Mouse (Mus musculus) megakaryocyte, embryonic 14.5 days (primary cell): ENCODE measurements at regions not wholly inside any gene's neighbourhood (a gene's known extent, or its start where the extent isn't known, plus 50 kb on each side); places are given as distances from the start of the nearest gene placed in this dataset.

Experiments
- FLI1 ChIP-seq: IDR thresholded peaks from 2 replicates; pipeline ENCODE4 v1.6.1; 2012; ENCODE audit warnings: low read length, inconsistent platforms, mixed read lengths
- GATA1 ChIP-seq: IDR thresholded peaks from 3 replicates; pipeline ENCODE4 v1.6.1; 2012; ENCODE audit warnings: mixed read lengths, low read length, inconsistent platforms, borderline replicate concordance

GRCm38 (mm10) chr1:73743737-73744554 lies 380.3 kb downstream of the Tns1 start:
- no peak for TF ChIP-seq GATA1
- TF ChIP-seq FLI1, result no peak
